Mouse (Mus musculus) right cerebral cortex, postnatal 4 days (tissue): ENCODE measurements around the gene Fam208a.

Experiments
- DNase-seq: peaks from one replicate; pipeline ENCODE4 v3.0.0-alpha.2; 2022

Fam208a gene

DNA sequence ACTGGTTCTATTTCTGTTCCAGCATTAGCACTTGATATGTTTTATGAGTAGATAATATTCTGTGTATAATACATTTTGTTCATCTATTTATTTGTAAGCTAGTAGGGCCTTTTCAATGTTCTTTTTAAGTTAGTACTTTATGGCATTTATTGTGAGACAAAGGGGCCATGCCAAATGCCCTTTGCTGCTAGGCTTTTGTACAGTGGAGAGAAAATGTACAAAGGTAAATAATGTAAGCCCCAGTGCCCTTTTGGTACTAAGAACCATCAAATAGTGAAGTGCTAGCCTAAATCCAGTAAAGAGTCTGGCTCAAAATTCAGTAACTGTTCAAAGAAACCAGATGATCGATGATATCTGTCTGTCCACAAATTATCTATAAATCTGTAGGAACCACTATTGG, 6.3 kb upstream of the Fam208a start:
- no peak for DNase-seq

DNA sequence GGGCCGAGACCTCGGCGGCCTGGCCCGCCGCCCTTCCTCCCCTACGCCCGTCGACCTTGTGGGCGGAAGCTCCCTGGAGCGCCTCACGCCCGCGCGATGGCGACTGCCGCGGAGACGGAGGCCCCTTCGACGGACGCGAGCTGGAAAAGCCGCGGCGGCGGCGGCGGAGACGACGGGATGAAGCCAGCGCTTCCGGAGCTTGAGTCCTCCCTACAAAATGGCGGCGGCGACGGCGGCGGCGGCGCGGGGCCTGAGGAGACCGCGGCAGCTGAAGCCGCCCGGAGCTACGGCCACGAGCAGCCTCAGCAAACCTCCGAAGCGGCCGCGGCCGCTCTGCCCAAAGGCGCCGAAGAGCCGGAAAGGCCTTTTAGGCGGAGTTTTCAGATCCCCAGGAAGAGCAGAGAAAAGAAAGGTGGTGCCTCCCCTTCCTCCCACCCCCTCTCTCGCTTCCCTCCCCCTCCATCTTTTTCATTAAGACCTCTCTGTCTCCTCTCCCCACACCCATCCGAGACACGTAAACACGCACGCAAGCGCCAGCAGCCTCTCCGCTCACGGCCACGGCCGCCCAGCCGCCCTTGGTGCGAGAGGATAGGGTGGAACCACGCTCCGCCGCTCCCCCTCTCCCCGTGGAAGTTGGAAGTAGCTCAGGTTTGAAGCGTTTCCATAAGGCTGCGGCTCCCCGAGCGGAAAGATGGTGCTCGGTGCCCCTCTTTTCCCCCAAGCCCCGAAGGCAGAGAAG, 508 bp downstream of the Fam208a start:
- peak; percentile 77 for DNase-seq

DNA sequence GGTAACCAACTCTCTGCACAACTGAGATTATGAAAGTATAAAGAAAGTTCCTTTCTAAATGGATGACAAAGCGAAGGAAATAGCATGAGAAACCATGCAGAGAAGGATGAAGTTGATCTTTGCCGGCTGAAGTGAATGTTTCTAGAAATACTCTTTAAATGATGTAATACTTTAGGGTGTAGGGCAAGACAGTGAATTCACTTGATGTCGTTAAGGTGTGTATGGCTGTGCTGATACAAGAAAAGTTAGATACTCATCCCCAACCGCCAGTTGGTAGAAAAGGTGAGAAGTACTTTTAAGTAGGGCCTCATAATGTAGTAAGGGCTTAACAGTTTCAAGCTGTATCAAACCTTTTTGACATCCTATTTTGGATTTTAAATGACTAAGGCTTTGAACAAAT, 1.6 kb downstream of the Fam208a start:
- DNase-seq, result no peak

DNA sequence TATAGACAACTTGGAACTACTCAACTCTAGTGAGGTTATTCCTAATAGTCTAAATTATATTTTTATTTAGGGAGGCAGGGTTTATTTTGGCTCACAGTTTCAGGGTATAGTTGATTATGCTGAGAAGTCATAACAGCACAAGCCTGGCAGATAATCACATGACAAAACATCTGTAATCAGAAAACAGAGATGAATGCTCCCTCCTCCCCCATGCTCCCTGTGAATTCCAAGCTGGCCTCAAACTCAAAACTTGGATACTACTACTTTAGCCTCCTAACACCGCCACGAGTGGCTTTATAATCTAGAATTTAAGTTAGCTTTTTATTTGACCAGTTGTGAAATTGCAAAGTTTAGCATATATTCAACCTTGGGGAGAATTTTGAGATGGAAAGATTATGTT, 3.4 kb downstream of the Fam208a start:
- DNase-seq, result no peak

DNA sequence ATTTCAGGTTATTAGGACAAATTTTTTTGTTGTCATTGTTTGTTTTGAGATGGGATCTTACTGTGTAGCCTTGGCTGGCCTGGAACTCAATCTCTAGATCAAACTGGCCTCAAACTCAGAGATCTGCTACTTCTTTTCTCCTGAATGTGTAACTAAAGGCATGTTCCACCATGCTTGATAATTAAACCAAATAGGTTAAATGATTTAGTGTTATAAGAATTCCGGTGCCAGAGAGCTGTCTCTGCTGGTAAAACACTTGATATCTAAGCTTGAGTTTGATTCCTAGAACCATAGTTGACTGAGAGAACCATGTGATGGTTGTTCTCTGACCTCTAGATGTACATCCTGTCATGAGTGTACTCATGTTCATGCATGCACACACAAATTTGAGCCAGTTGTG, 7.5 kb downstream of the Fam208a start:
- DNase-seq, result no peak

DNA sequence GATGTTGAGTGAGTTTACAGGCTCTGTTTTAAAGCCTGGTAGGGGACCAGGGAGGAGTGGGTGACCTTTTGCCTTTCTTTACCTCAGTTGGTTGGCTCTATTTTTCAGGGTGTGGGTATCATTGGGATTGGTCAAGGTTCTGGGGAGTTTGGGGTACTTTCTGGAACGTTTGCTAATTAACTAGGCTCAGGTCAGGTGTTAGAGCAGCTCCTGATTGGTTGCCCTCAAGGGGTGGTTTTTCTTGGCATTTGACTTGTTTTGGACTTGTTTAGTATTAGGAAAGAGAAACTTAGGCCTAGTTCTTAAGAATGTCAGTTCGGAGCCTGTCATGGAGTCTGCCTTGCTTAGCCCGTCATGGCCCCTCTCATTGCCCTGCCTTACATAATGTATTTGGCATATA, 8.2 kb downstream of the Fam208a start:
- DNase-seq, result no peak

DNA sequence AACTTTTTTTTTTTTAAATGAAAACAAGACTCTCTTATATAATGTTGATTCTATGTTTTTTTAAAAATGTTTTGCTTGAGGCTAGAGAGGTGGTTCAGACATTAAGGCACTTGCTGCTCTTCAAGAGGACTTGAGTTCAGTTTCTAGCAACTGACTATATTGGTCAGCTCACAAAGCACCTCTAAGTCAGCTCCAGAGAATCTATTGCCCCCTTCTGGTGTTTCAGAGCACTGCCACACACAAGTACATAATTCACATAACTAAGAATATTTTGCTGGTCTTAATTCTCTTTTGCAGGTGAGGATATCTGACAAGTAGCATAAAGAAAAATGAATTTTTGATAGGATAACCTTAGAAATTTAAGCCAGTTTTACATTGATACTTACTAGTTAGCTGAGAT, 12.3 kb downstream of the Fam208a start:
- DNase-seq, result no peak

DNA sequence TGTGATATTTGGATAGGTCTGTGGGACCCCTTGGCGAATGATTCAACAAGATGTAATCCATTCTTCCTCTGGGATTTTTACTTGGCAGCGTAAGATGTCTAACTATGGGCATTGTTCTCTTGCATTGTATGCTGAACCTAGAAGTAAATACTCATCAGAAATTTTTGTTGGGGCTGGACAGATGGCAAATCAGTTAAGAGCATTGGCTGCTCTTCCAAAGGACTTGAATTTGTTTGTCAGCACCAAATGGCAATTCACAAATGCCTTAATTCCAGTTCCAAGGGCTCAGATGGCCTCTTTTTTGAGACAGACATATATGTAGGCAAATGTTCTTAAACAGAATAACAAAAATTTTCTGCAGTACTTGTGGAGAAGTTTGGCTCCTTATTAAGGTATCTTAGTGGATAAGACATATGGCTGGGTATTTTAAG, 16.2 kb downstream of the Fam208a start:
- no peak for DNase-seq

DNA sequence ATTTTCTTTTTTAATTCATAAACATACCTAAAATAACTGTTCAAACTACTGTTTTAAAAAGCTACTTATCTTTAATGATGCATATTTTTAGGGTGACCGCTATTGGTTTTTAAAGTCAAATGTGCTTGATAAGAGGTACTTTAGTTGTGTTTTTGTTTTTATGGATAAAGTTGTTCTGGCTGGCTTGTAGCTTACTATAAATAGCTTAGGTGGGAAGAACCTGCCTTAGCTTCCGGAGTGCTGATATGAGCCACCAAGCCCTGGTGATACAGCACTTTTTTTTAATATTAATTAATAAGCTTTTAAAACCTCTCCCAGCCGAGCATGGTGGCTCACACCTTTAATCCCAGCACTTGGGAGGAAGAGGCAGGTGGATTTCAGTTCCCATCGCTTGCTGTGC, 18.3 kb downstream of the Fam208a start:
- no peak for DNase-seq

DNA sequence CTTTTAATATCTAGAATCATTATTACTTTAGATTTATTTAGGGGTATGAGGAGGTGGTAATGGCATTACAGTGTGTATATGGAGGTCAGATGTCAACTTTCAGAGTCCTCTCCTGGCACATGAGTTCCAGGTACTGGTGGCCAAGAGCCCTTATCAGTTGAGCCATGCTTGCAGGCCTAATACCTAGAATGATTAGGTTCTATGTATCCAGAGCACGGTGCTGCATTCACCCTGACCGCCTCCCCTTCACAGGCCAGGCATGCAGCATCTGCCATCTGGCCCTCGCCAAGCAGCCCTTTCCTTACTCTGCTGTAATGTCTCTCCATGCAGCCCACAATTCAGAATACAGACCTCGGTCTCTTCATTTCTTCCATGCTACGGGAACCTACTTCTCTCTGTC, 62.8 kb downstream of the Fam208a start:
- no peak for DNase-seq

DNA sequence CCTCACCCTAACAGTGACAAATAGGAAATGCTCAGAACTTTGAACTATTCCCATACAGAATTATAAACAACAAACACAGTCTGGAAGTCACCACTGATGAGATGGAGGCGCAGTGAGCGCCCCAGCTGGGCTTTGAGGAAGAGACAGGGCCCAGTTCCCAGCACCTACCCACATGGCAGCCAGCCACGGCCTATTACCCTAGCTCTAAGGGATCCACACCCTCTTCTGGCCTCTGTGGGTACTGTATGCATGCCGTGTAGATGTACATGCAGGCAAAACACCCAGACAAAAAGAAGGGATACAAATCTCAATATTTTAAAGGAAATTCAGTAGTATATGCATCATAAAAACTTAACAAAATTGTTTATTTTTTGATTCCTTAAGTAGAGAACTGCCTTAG, 64.9 kb downstream of the Fam208a start:
- DNase-seq, result peak; percentile 9

DNA sequence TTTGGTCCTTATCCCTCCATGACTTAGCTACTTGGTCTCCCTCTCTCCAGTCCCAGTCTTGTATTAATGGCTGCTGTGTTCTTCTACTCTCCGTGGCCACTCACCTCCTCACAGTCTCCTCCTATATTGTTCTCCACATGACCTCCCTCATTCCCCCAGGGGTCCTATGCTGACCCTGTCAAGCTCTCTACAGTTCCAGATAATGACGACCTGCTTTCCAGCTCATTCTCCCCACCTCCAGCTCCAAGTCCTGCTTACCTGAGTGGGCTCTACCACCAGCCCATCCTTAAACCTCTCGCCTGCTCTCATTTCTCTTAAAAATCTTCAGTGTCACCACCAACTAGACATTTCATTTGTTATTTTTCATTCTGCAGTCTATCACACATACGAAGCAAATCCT, 72.5 kb downstream of the Fam208a start:
- DNase-seq, result no peak

DNA sequence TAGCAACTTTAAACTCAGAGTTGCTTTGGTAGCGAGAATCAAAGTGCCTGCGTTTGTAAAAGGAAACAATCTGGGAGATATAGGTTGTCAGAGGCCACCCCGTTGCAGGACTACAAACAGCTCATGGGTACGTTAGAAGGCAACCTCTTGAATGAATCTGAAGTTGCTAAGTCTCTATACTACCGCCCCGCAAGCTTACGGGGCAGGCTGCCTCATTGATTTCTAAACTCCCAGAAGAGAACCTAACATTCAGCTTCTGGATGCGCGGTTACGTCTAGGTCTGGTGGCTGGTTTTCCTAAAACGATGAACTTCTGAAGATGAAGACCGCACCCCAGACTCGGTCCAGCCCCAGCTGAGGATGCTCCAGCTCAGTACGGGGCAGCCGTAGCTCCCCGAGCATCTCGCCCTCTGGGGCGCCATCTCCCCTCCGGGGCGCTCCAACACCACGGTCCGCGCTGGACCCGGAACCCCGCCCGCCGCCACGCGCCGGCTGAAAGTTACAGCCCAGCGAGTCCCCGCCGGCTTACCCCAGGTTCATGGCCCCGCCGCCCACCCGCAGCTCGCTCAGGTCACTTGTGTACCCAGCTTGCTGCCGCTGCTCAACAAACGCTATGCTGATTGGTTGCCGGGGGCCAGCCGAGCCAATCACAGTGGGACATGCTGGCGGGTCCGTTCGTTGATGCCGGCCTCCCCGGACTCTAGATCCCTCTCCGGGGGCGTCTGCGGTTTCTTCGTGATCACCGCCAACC, 79.4 kb downstream of the Fam208a start, which contains the start of gene Ccdc66:
Gene Ccdc66 (minus strand): TSS at position 567 of the 750 bp plus-strand sequence.
- DNase-seq, result peak; percentile 97

DNA sequence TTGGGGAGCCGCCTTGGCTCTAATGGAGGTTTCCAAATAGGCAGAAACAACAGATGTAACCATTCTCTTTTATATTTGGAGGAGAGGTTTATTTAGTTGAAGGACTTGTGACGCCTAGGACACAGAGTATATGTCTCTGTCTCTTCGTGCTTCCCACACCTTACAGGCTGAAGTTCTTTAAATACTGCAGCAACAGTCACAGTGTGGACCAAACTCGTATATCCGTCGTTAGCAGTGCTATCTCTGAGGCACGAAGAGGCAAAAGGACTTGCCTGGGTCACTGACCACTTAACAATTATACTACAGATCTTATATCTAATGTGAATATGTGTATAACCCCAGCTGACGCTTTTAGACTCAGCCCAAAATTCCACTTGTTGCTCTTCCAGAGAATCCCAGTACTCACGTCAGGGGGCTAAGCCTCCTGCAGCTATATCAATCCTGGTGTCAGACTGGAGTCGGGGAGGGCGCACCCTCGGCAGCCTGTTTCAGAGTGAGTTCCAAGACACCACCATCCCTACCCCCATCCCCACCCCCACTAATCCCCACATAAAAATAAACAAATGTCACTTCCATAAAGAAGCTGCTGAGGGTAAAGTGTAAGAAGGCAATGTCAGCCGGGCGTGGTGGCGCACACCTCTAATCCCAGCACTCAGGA, 80.1 kb downstream of the Fam208a start:
- peak; percentile 2 for DNase-seq

DNA sequence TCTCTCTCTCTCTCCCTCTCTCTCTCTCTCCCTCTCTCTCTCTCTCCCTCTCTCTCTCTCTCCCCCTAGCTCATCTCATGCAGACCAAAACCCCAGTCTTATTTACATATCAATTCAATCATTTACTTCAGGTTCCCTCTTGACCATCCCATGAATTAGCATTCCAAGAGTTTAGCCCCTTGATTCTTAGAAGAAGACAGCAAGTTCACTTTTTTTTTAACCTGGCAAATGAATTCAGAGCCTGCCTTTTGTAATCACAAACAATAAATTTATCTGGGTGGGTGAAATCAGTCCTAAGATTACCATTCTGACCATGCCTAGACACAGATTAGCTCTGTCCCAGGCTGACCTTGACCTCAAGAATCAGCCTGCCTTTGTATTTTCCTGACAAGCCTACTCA, 95.9 kb downstream of the Fam208a start:
- DNase-seq, result no peak
